ENCODE assay signal across 1 mouse cellular context in the genomic region with DNA sequence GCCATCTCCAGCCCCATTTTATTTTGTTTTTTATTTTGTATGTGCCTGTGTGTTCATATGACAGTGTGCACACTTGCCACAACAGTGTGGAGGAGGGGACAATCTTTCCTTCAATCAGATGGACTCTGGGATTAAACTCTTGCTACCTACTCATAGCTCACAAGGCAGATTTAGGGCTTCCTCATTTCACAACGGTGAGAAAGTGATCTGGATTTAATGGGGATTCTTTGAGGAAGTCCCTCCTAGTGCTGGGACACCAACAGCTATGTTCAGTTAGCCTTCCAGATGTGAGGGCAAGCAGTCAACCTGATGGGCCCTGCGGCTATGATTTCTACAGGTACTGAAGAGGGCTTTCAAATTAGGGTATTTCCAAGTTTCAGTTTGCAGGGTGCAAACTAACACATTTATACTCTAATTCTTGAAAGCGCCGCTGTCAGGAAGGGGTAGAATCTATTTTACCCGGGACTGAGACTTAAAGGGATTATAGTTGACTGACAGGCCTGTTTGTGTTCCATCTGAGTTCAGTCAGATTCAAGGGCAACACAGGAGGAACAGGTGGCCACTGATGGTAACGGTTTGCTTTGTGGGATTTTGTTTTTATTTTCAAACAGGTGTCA.
TF ChIP-seq lines count a peak whose summit lies in the region.

No protein-coding gene starts in this region.

TF ChIP-seq in MEL, 35 proteins besides CTCF, POLR2A, EP300 and RAD21:
- TF ChIP-seq ZMIZ1 (IDR thresholded peaks at IDR 0.05; ENCODE audit: low read depth, low read length) = no peak
- no peak for TF ChIP-seq MXI1 (IDR thresholded peaks at IDR 0.05; ENCODE audit: low read depth, low read length)
- TF ChIP-seq ZNF384 (IDR thresholded peaks at IDR 0.05; ENCODE audit: low read depth, low read length) = no peak
- no peak for TF ChIP-seq CHD1 (IDR thresholded peaks at IDR 0.05; ENCODE audit: low read depth, low read length)
- no peak for TF ChIP-seq ETS1 (IDR thresholded peaks at IDR 0.05; ENCODE audit: low read depth, low read length)
